Mouse (Mus musculus) forebrain, embryonic 15.5 days (tissue): ENCODE data around the gene Notch1. TPM values are rescaled to one million over a fixed set of nuclear protein-coding genes. Genes with fewer than 3 reads are reported as not detected.
A peak's percentile ranks its signal among the peaks of the same experiment; 100 is the strongest.

Experiments used
- ATAC-seq: fragments of 200-750 bp; cut with Nextera tagmentation; replicated peaks from 2 replicates; pipeline ENCODE4 v1.8.0; 2017; ENCODE audit warnings: mild to moderate bottlenecking, moderate TSS enrichment, moderate library complexity
- H3K27ac ChIP-seq: fragments of 300-500 bp; sonication (generic); replicated peaks from 2 replicates; pipeline ENCODE4 v1.5.1; 2015; ENCODE audit warnings: mild to moderate bottlenecking, inconsistent platforms
- H3K27me3 ChIP-seq: fragments of 300-500 bp; sonication (generic); 2 replicates; pipeline ENCODE4 v1.6.1; 2015; ENCODE audit warnings: inconsistent platforms
- H3K36me3 ChIP-seq: fragments of 300-500 bp; sonication (generic); 2 replicates; pipeline ENCODE4 v1.6.1; 2015; ENCODE audit warnings: mild to moderate bottlenecking, inconsistent platforms
- H3K4me1 ChIP-seq: fragments of 300-500 bp; sonication (generic); 2 replicates; pipeline ENCODE4 v1.6.1; 2015; ENCODE audit warnings: inconsistent platforms
- H3K4me2 ChIP-seq: fragments of 300-500 bp; sonication (generic); replicated peaks from 2 replicates; pipeline ENCODE4 v1.6.1; 2015; ENCODE audit warnings: mild to moderate bottlenecking, inconsistent platforms
- H3K4me3 ChIP-seq: fragments of 300-500 bp; sonication (generic); 2 replicates; pipeline ENCODE4 v1.5.1; 2015; ENCODE audit warnings: mild to moderate bottlenecking, inconsistent platforms
- H3K9ac ChIP-seq: fragments of 300-500 bp; sonication (generic); replicated peaks from 2 replicates; pipeline ENCODE4 v1.6.1; 2015; ENCODE audit warnings: mild to moderate bottlenecking, inconsistent platforms
- H3K9me3 ChIP-seq: fragments of 300-500 bp; sonication (generic); 2 replicates; pipeline ENCODE4 v1.6.1; 2016; ENCODE audit warnings: inconsistent platforms
- WGBS: fragments of 180-500 bp; shearing (Covaris S2); methylation state at CpG from one replicate; pipeline ENCODE4 v1.1.7; 2015; ENCODE audit warnings: mixed read lengths; 5-methylcytosine and 5-hydroxymethylcytosine counted together
- microRNA-seq: library from miRNA; unstranded; fragments of <30 nt; microRNA quantifications from one replicate; pipeline ENCODE4, GENCODE M21; 2016
- polyA plus RNA-seq: library from polyadenylated mRNA; unstranded; fragments of >200 nt; fragmentation: Nextera tagmentation; extraction: Ambion mirVana; gene quantifications from 2 replicates; pipeline ENCODE4 v1.2.1, GENCODE M21; 2015

Notch1 gene
- polyA plus RNA-seq, 1 experiment from 2014 or later: 22.6 TPM

GRCm38 (mm10) chr2:26408515-26409356, 107.7 kb downstream of the Notch1 start, which contains the start of gene Inpp5e:
TSS of gene Inpp5e (minus strand) at chr2:26409203.
- peak within 1 kb of the TSS; percentile 72 for H3K27ac ChIP-seq
- H3K27me3 ChIP-seq: no peaks in the 10 kb centered on the region
- ATAC-seq: peak; percentile 94
- H3K9ac ChIP-seq: peak within 1 kb of the TSS; percentile 93
- no peaks in the 10 kb centered on the region for H3K9me3 ChIP-seq
- peak within 1 kb of the TSS; percentile 77 for H3K4me2 ChIP-seq
- H3K4me1 ChIP-seq: peaks cover 40% of the 10 kb centered on the region
- H3K4me3 ChIP-seq: peak within 1 kb of the TSS; percentile 88
- peaks cover 22% of the 10 kb centered on the region for H3K36me3 ChIP-seq
- under 1% methylated on average over 57 of the region's 57 CpGs for WGBS

Small RNA genes within 50 kb of the gene (microRNA-seq; reads per million reads assigned to microRNA genes)
- 1.1 reads per million for gene Mir6996

Other genes with a start within 250 kb of the Notch1 start
- 0.18 and 0.24 TPM in 2 replicates for gene Ccdc187, start 222.1 kb downstream of the Notch1 start, polyA plus RNA-seq
- gene Gpsm1, start 201.1 kb downstream of the Notch1 start, polyA plus RNA-seq: 144 and 151 TPM in 2 replicates
- 33.0 and 33.5 TPM in 2 replicates for gene Dnlz, start 164.6 kb downstream of the Notch1 start, polyA plus RNA-seq
- 1.4 and 1.5 TPM in 2 replicates for gene Card9, start 155.7 kb downstream of the Notch1 start, polyA plus RNA-seq
- gene Snapc4, start 136.0 kb downstream of the Notch1 start, polyA plus RNA-seq: 31.4 and 31.6 TPM in 2 replicates
- 191 and 194 TPM in 2 replicates for gene Entr1, start 127.3 kb downstream of the Notch1 start, polyA plus RNA-seq
- 90.2 and 98.3 TPM in 2 replicates for gene Pmpca, start 127.3 kb downstream of the Notch1 start, polyA plus RNA-seq
- 20.6 and 22.4 TPM in 2 replicates for gene Inpp5e, start 107.5 kb downstream of the Notch1 start, polyA plus RNA-seq
- 18.3 and 19.8 TPM in 2 replicates for gene Sec16a, start 71.4 kb downstream of the Notch1 start, polyA plus RNA-seq
- gene Egfl7, start 63.4 kb upstream of the Notch1 start, polyA plus RNA-seq: 46.4 and 56.9 TPM in 2 replicates
- not detected in 2 replicates for gene Gm20532, start 70.0 kb upstream of the Notch1 start, polyA plus RNA-seq
- gene Agpat2, start 87.8 kb upstream of the Notch1 start, polyA plus RNA-seq: 3.4 and 3.9 TPM in 2 replicates
- gene Fam69b, start 111.8 kb upstream of the Notch1 start, polyA plus RNA-seq: 111 and 121 TPM in 2 replicates
- gene Lcn4, start 154.6 kb upstream of the Notch1 start, polyA plus RNA-seq: not detected in 2 replicates